11 mouse cellular contexts compared by ENCODE assay signal in the genomic region with DNA sequence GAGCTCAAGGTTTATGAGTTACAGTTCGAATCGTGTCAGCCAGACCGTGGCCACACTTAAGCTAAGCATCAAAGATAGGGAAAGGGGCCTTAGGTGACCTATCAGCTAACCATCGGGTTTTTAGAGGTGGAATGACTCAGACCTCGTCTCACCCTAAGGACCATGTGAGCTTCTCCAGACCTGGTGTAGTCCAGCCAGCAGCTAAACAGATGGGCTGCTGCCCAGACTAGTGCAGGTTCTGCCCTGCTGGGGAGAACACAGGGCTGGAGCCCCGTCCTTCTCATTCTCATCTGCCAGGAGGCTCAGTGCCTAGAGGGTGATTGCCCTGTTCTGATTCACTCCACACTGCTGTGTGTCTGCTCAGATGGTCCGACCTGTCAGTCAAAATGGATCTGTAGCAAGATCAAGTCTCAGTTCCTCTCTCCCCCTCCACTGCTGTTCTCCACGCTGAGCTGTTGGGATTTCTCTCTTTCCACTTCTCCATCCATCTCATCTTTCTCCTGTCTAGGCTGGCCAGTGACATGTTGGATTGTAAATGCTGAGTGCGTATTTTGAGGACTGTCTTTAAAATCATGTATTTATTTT. TPM values are rescaled to one million over a fixed set of nuclear protein-coding genes. Genes with fewer than 3 reads are reported as not detected.
A peak's percentile ranks its signal among the peaks of the same experiment; 100 is the strongest.
DNase-seq lines count a peak whose midpoint lies in the region; ATAC-seq and TF ChIP-seq lines count a peak whose summit lies in the region.
"Had no signal": no experiment of that assay in that cellular context is flagged by ENCODE, and none has a peak within 500 bp of the region (broad histone marks: within the 10 kb centered on the region; RNA-seq: fewer than 3 reads in every experiment).

No protein-coding gene starts in this region.

- ATAC-seq in neural tube, embryonic 13.5 days (ENCODE audit: low read depth): peak; percentile 30; the same call in 1 of the 2 replicates
- no peak for ATAC-seq in neural tube, embryonic 15.5 days (ENCODE audit: low FRiP score)
- peak; percentile 70 for ATAC-seq in heart, embryonic 15.5 days (replicated peaks; ENCODE audit: insufficient number of reproducible peaks, insufficient read depth, low FRiP score, low read depth)

- peak overlapping the region; percentile 31; the same call in 1 of the 2 replicates for H3K9ac ChIP-seq in neural tube, embryonic 13.5 days
- H3K9ac ChIP-seq in neural tube, embryonic 15.5 days (replicated peaks): no peak overlapping the region
- H3K9ac ChIP-seq in heart, embryonic 15.5 days: no peak overlapping the region

- no peak for TF ChIP-seq POLR2A in cerebellum, adult 2 months (IDR thresholded peaks at IDR 0.05; ENCODE audit: borderline replicate concordance, insufficient read depth, low read length)

- no peaks in the 10 kb centered on the region for H3K27me3 ChIP-seq in cerebellum, adult 2 months (ENCODE audit: control insufficient read depth, insufficient read depth, low read length)
- no peaks in the 10 kb centered on the region for H3K27me3 ChIP-seq in neural tube, embryonic 13.5 days
- no peaks in the 10 kb centered on the region for H3K27me3 ChIP-seq in neural tube, embryonic 15.5 days (replicated peaks)
- no peaks in the 10 kb centered on the region for H3K27me3 ChIP-seq in heart, embryonic 15.5 days

- H3K4me1 ChIP-seq in cerebellum, adult 2 months (ENCODE audit: control insufficient read depth, insufficient read depth, low read length): peaks cover 22% of the 10 kb centered on the region
- peaks cover 47% of the 10 kb centered on the region for H3K4me1 ChIP-seq in neural tube, embryonic 13.5 days (replicated peaks)
- peaks cover 46% of the 10 kb centered on the region for H3K4me1 ChIP-seq in neural tube, embryonic 15.5 days
- H3K4me1 ChIP-seq in heart, embryonic 15.5 days (replicated peaks): peaks cover 68% of the 10 kb centered on the region

- no peak overlapping the region for H3K4me2 ChIP-seq in neural tube, embryonic 13.5 days
- no peak overlapping the region for H3K4me2 ChIP-seq in neural tube, embryonic 15.5 days
- H3K4me2 ChIP-seq in heart, embryonic 15.5 days: no peak overlapping the region

- TF ChIP-seq CTCF in cerebellum, adult 2 months (IDR thresholded peaks at IDR 0.05; ENCODE audit: borderline replicate concordance, insufficient read depth, low read depth, low read length): no peak

- no peaks in the 10 kb centered on the region for H3K36me3 ChIP-seq in neural tube, embryonic 13.5 days
- H3K36me3 ChIP-seq in neural tube, embryonic 15.5 days: no peaks in the 10 kb centered on the region
- H3K36me3 ChIP-seq in heart, embryonic 15.5 days: no peaks in the 10 kb centered on the region

- peak; percentile 53 to 68 for DNase-seq in cerebellum, adult 2 months
- no peak for DNase-seq in cerebellum, postnatal 36 days
- DNase-seq in right cerebral cortex, postnatal 36 days (ENCODE audit: low spot score in 2 of 2): no peak
- no peak for DNase-seq in T-cell, adult 2 months (ENCODE audit: low spot score)
- no peak for DNase-seq in spleen, postnatal 14 days (ENCODE audit: low spot score in 2 of 2)
- DNase-seq: gastrocnemius, postnatal 36 days; liver had no signal

- no peaks in the 10 kb centered on the region for H3K9me3 ChIP-seq in neural tube, embryonic 13.5 days
- H3K9me3 ChIP-seq in neural tube, embryonic 15.5 days (replicated peaks): no peaks in the 10 kb centered on the region
- no peaks in the 10 kb centered on the region for H3K9me3 ChIP-seq in heart, embryonic 15.5 days (replicated peaks)

- H3K27ac ChIP-seq in cerebellum, adult 2 months (ENCODE audit: insufficient read depth, low read length): no peak overlapping the region
- H3K27ac ChIP-seq in neural tube, embryonic 13.5 days (replicated peaks): no peak overlapping the region
- no peak overlapping the region for H3K27ac ChIP-seq in neural tube, embryonic 15.5 days (replicated peaks)
- H3K27ac ChIP-seq in heart, embryonic 15.5 days: peak overlapping the region; percentile 24
- H3K27ac ChIP-seq: macrophage had no signal

- 38% methylated on average over 9 of the region's 9 CpGs for WGBS in cerebellum, adult 2 months
- WGBS in neural tube, embryonic 13.5 days: 73% methylated on average over 9 of the region's 9 CpGs
- 80% methylated on average over 9 of the region's 9 CpGs for WGBS in neural tube, embryonic 15.5 days
- WGBS in heart, embryonic 15.5 days: 39% methylated on average over 9 of the region's 9 CpGs

- no peak overlapping the region for H3K4me3 ChIP-seq in cerebellum, adult 2 months (replicated peaks; ENCODE audit: insufficient read depth, low read depth, low read length)
- no peak overlapping the region for H3K4me3 ChIP-seq in neural tube, embryonic 13.5 days
- no peak overlapping the region for H3K4me3 ChIP-seq in neural tube, embryonic 15.5 days (replicated peaks)
- H3K4me3 ChIP-seq in heart, embryonic 15.5 days: no peak overlapping the region

RNA-seq across cellular contexts. Expression of a gene that starts 5.8 kb away (rescaled TPM):
- 11.2 and 14.2 TPM in 2 replicates for polyA plus RNA-seq in cerebellum, adult 2 months (2012; rRNA removed)
- 12.7 and 15.6 TPM in 2 replicates for polyA plus RNA-seq in neural tube, embryonic 13.5 days (2015; fragmentation: Nextera tagmentation; extraction: Ambion mirVana)
- polyA plus RNA-seq in neural tube, embryonic 15.5 days (2015; fragmentation: Nextera tagmentation; extraction: Ambion mirVana): 9.3 and 13.3 TPM in 2 replicates
- 23.0 and 26.0 TPM in 2 replicates for polyA plus RNA-seq in heart, embryonic 15.5 days (2015; fragmentation: Nextera tagmentation; extraction: Ambion mirVana)

Comparison
In these comparisons a context has a peak if more than half of its experiments do, and no peak if none do; other contexts are left out.
1. DNase-seq: peak in cerebellum, adult 2 months (2 of 2); none in cerebellum, postnatal 36 days (0 of 2), right cerebral cortex, postnatal 36 days (0 of 2), T-cell, adult 2 months (single experiment) and spleen, postnatal 14 days (0 of 2).